Mouse (Mus musculus): ENCODE measurements around the gene AC124502.3.

- TF ChIP-seq REST (IDR thresholded peaks at IDR 0.05; ENCODE audit: insufficient read depth, insufficient read length) = peak; percentile 38
- TF ChIP-seq CEBPB (IDR thresholded peaks at IDR 0.05; ENCODE audit: insufficient read depth, poor library complexity, severe bottlenecking) = no peak
- peak; percentile 95 for TF ChIP-seq POLR2A (IDR thresholded peaks at IDR 0.05; ENCODE audit: insufficient read length, low read depth)
- TF ChIP-seq TCF12 (IDR thresholded peaks at IDR 0.05; ENCODE audit: insufficient read depth, poor library complexity, severe bottlenecking) = no peak
Measured at GRCm38 (mm10) chr19:5023621-5024479, 14.8 kb upstream of the AC124502.3 start, which contains the start of gene Slc29a2.
